Mouse (Mus musculus) spleen, adult 2 months (tissue): Measurements from ENCODE around the gene Paip2b. TPM values are rescaled to one million over a fixed set of nuclear protein-coding genes. Genes with fewer than 3 reads are reported as not detected.
"Not testable (repeated sequence)": the region's sequence is repeated elsewhere in the genome, so short reads cannot be mapped to it uniquely, and the experiment has no call there.

Experiments used
- DNase-seq, 2 experiments: peaks; one replicate each; pipeline versions ENCODE4 v3.0.0 to v3.0.0-alpha.2; 2012 to 2021; ENCODE audit warnings: low spot score in 2 of 2, low read depth in 1 of 2
- H3K27ac ChIP-seq: fragments of 200-500 bp; 2 replicates; pipeline ENCODE4 v1.5.1; 2012; ENCODE audit warnings: low read length, inconsistent platforms; ENCODE audit not compliant: insufficient read depth
- H3K27me3 ChIP-seq: fragments of 200-500 bp; 2 replicates; pipeline ENCODE4 v1.6.1; 2012; ENCODE audit warnings: mild to moderate bottlenecking, moderate library complexity, low read length, inconsistent platforms; ENCODE audit not compliant: control insufficient read depth, insufficient read depth
- H3K36me3 ChIP-seq: fragments of 200-500 bp; 2 replicates; pipeline ENCODE4 v1.6.1; 2012; ENCODE audit warnings: mild to moderate bottlenecking, low read length, inconsistent platforms; ENCODE audit not compliant: control insufficient read depth, insufficient read depth
- H3K4me1 ChIP-seq: fragments of 200-500 bp; 2 replicates; pipeline ENCODE4 v1.6.1; 2011; ENCODE audit warnings: inconsistent platforms; ENCODE audit not compliant: control insufficient read depth, insufficient read depth, insufficient read length
- H3K4me3 ChIP-seq: fragments of 200-500 bp; 2 replicates; pipeline ENCODE4 v1.5.1; 2011; ENCODE audit warnings: mild to moderate bottlenecking, inconsistent platforms; ENCODE audit not compliant: insufficient read depth, insufficient read length; ENCODE audit errors: extremely low read depth
- CTCF ChIP-seq: fragments of 200-500 bp; IDR thresholded peaks from 2 replicates; pipeline ENCODE4 v1.5.1; 2011; ENCODE audit warnings: mild to moderate bottlenecking, inconsistent platforms; ENCODE audit not compliant: insufficient read depth, insufficient read length, insufficient replicate concordance; ENCODE audit errors: extremely low read depth
- POLR2A ChIP-seq: fragments of 200-500 bp; IDR thresholded peaks from 2 replicates; pipeline ENCODE4 v1.6.1; 2011; ENCODE audit warnings: low read depth, low read length, inconsistent platforms
- WGBS: fragments of 180-500 bp; shearing (Covaris S2); methylation state at CpG from one replicate; pipeline ENCODE4 v1.1.7; 2018; 5-methylcytosine and 5-hydroxymethylcytosine counted together
- polyA plus RNA-seq: library from polyadenylated mRNA; depleted of rRNA; stranded (reverse); fragments of >200 nt; gene quantifications from 2 replicates; pipeline ENCODE4 v1.2.3, GENCODE M21; 2012

Paip2b gene
- polyA plus RNA-seq, 1 experiment: 6.1 TPM

- Histone ChIP-seq H3K27ac (no peak overlapping the region), H3K27me3 (no peaks in the 10 kb centered on the region), H3K4me1 (no peaks in the 10 kb centered on the region), H3K36me3 (no peaks in the 10 kb centered on the region), H3K4me3 (no peak overlapping the region)
- no peak for DNase-seq
- TF ChIP-seq CTCF (no peak), POLR2A (no peak)
- 95% methylated on average over 2 of the region's 2 CpGs for WGBS
Measured at GRCm38 (mm10) chr6:83836826-83837225, 5.3 kb upstream of the Paip2b start.

GRCm38 (mm10) chr6:83832393-83832792 lies 852 bp upstream of the Paip2b start:
- H3K4me1 ChIP-seq, H3K4me3 ChIP-seq, DNase-seq, H3K27ac ChIP-seq, H3K27me3 ChIP-seq, H3K36me3 ChIP-seq: not testable (repeated sequence)
- WGBS: 97% methylated on average over 1 of the region's 1 CpGs

- peak in 1 of 2 experiments; percentile 62 for DNase-seq
- Histone ChIP-seq H3K27me3 (no peaks in the 10 kb centered on the region), H3K4me1 (no peaks in the 10 kb centered on the region; the same call in none of the 2 replicates), H3K27ac (peak overlapping the region; percentile 83), H3K36me3 (no peaks in the 10 kb centered on the region), H3K4me3 (peak overlapping the region; percentile 60)
- 5% methylated on average over 34 of the region's 35 CpGs for WGBS
- TF ChIP-seq CTCF (no peak), POLR2A (no peak)
Measured at GRCm38 (mm10) chr6:83830941-83831605, 468 bp downstream of the Paip2b start.

- no peaks in the 10 kb centered on the region; the same call in 1 of the 2 replicates for H3K36me3 ChIP-seq
- WGBS: 80% methylated on average over 2 of the region's 2 CpGs
Measured at GRCm38 (mm10) chr6:83821856-83822255, 9.7 kb downstream of the Paip2b start.

GRCm38 (mm10) chr6:83820727-83821515 lies 10.6 kb downstream of the Paip2b start:
- DNase-seq: no peak
- H3K4me3 ChIP-seq: no peak overlapping the region
- 86% methylated on average over 2 of the region's 2 CpGs for WGBS
- H3K36me3 ChIP-seq: no peaks in the 10 kb centered on the region; the same call in 1 of the 2 replicates
- H3K27me3 ChIP-seq: no peaks in the 10 kb centered on the region
- H3K27ac ChIP-seq: no peak overlapping the region
- TF ChIP-seq CTCF: no peak
- TF ChIP-seq POLR2A: no peak
- no peaks in the 10 kb centered on the region for H3K4me1 ChIP-seq

More at GRCm38 (mm10) chr6:83821856-83822255, 9.7 kb downstream of the Paip2b start:
- no peaks in the 10 kb centered on the region for H3K4me1 ChIP-seq
- no peak for DNase-seq
- TF ChIP-seq POLR2A (no peak), CTCF (no peak)
- H3K27ac ChIP-seq: no peak overlapping the region
- H3K27me3 ChIP-seq: no peaks in the 10 kb centered on the region
- no peak overlapping the region for H3K4me3 ChIP-seq

GRCm38 (mm10) chr6:83818996-83819395 lies 12.5 kb downstream of the Paip2b start:
- DNase-seq: no peak
- TF ChIP-seq CTCF: no peak
- TF ChIP-seq POLR2A: no peak
- H3K27ac ChIP-seq: no peak overlapping the region
- H3K27me3 ChIP-seq: no peaks in the 10 kb centered on the region
- H3K4me1 ChIP-seq: no peaks in the 10 kb centered on the region
- H3K4me3 ChIP-seq: no peak overlapping the region
- no peaks in the 10 kb centered on the region; the same call in 1 of the 2 replicates for H3K36me3 ChIP-seq
- 87% methylated on average over 1 of the region's 1 CpGs for WGBS

GRCm38 (mm10) chr6:83815801-83816200 lies 15.7 kb downstream of the Paip2b start:
- Histone ChIP-seq H3K4me1 (no peaks in the 10 kb centered on the region), H3K27me3 (no peaks in the 10 kb centered on the region), H3K4me3 (no peak overlapping the region), H3K27ac (no peak overlapping the region), H3K36me3 (peaks cover 8% of the 10 kb centered on the region)
- TF ChIP-seq CTCF: no peak
- no peak for TF ChIP-seq POLR2A
- DNase-seq: no peak
- WGBS: 93% methylated on average over 3 of the region's 3 CpGs
